Comparison of ENCODE assay signal across 21 mouse cellular contexts in genomic region chr3:33379604-33380003, GRCm38 (mm10).
DNase-seq lines count a peak whose midpoint lies in the region; ATAC-seq and TF ChIP-seq lines count a peak whose summit lies in the region.
"Had no signal": no experiment of that assay in that cellular context is flagged by ENCODE, and none has a peak within 500 bp of the region (broad histone marks: within the 10 kb centered on the region; RNA-seq: fewer than 3 reads in every experiment).

No protein-coding gene starts in this region.

- no peak for TF ChIP-seq CTCF in heart, adult 2 months (IDR thresholded peaks at IDR 0.05)
- TF ChIP-seq CTCF in bone marrow macrophage, adult 2 months (IDR thresholded peaks at IDR 0.05; ENCODE audit: low read depth, low read length), result no peak

- no peak for TF ChIP-seq EP300 in heart, adult 2 months (IDR thresholded peaks at IDR 0.05; ENCODE audit: insufficient read depth, low read depth, low read length)

- no peak overlapping the region for H3K4me3 ChIP-seq in heart, adult 2 months
- no peak overlapping the region for H3K4me3 ChIP-seq in bone marrow macrophage, adult 2 months (ENCODE audit: insufficient read depth, low read length)
- H3K4me3 ChIP-seq: embryonic facial prominence, embryonic 10.5 days; embryonic facial prominence, embryonic 12.5 days; forebrain, embryonic 13.5 days; forebrain, embryonic 15.5 days had no signal

- 55% methylated on average over 2 of the region's 2 CpGs for WGBS in heart, adult 2 months

- H3K27me3 ChIP-seq in heart, adult 2 months (ENCODE audit: control insufficient read depth, insufficient read depth, low read length), result no peaks in the 10 kb centered on the region
- H3K27me3 ChIP-seq: embryonic facial prominence, embryonic 12.5 days; forebrain, embryonic 13.5 days; forebrain, embryonic 15.5 days had no signal

- DNase-seq in frontal cortex, adult 2 months (ENCODE audit: extremely low spot score in 1 of 2, low spot score in 1 of 2), result no peak
- DNase-seq in heart, adult 2 months, result no peak
- DNase-seq in heart, adult 9 months (ENCODE audit: low spot score in 2 of 2), result no peak
- DNase-seq: adrenal gland, adult 2 months; adrenal gland, postnatal 10 days; adrenal gland, postnatal 25 days; B cell, adult 2 months; cerebellum, adult 11 months; cerebellum, adult 18-20 months; cerebellum, adult 8-10 months; cerebellum, adult 9-11 months; cerebellum, postnatal 14 days; cerebellum, postnatal 36 days; forebrain, postnatal 0 days had no signal

- H3K36me3 ChIP-seq in heart, adult 2 months (ENCODE audit: control insufficient read depth, insufficient read depth, low read length), result no peaks in the 10 kb centered on the region
- H3K36me3 ChIP-seq: embryonic facial prominence, embryonic 10.5 days; embryonic facial prominence, embryonic 12.5 days; forebrain, embryonic 15.5 days had no signal

- ATAC-seq in frontal cortex, adult (ENCODE audit: low TSS enrichment), result peak; percentile 53
- ATAC-seq in cerebellum, adult (ENCODE audit: insufficient number of reproducible peaks, low FRiP score, low TSS enrichment), result no peak
- ATAC-seq: forebrain, embryonic 13.5 days; forebrain, embryonic 15.5 days; forebrain, postnatal 0 days had no signal

- H3K4me1 ChIP-seq in heart, adult 2 months (ENCODE audit: control insufficient read depth, insufficient read depth, low read length), result no peaks in the 10 kb centered on the region
- peaks cover 8% of the 10 kb centered on the region; the same call in 1 of the 2 replicates for H3K4me1 ChIP-seq in bone marrow macrophage, adult 2 months (ENCODE audit: control insufficient read depth, insufficient read depth, low read length)
- H3K4me1 ChIP-seq: embryonic facial prominence, embryonic 10.5 days; embryonic facial prominence, embryonic 12.5 days; forebrain, embryonic 13.5 days; forebrain, embryonic 15.5 days had no signal

- intact Hi-C loops in heart, adult 2 months (cut with DNase I), result no loop called here

- H3K79me2 ChIP-seq in heart, adult 2 months (replicated peaks; ENCODE audit: control insufficient read depth, insufficient read depth, low read length), result no peaks in the 10 kb centered on the region

- TF ChIP-seq POLR2A in heart, adult 2 months (IDR thresholded peaks at IDR 0.05; ENCODE audit: insufficient read depth, low read depth, low read length), result no peak
- TF ChIP-seq POLR2A in bone marrow macrophage, adult 2 months (IDR thresholded peaks at IDR 0.05; ENCODE audit: borderline replicate concordance, low read depth, low read length), result no peak

- H3K27ac ChIP-seq in heart, adult 2 months, result peak overlapping the region; percentile 20; the same call in 1 of the 2 replicates
- H3K27ac ChIP-seq in bone marrow macrophage, adult 2 months (ENCODE audit: insufficient read depth, low read depth, low read length), result peak overlapping the region; percentile 42; the same call in 1 of the 2 replicates
- H3K27ac ChIP-seq: embryonic facial prominence, embryonic 10.5 days; embryonic facial prominence, embryonic 12.5 days; forebrain, embryonic 13.5 days; forebrain, embryonic 15.5 days had no signal

- no peak overlapping the region for H3K9ac ChIP-seq in heart, adult 2 months (ENCODE audit: low read depth, low read length)
- H3K9ac ChIP-seq: embryonic facial prominence, embryonic 12.5 days; forebrain, embryonic 13.5 days; forebrain, embryonic 15.5 days; forebrain, postnatal 0 days had no signal
